Mouse (Mus musculus) heart, postnatal 0 days (tissue): ENCODE measurements around the gene Mup15. TPM values are rescaled to one million over a fixed set of nuclear protein-coding genes. Genes with fewer than 3 reads are reported as not detected.
"Not testable (repeated sequence)": the region's sequence is repeated elsewhere in the genome, so short reads cannot be mapped to it uniquely, and the experiment has no call there.

ENCODE experiments used
- ATAC-seq: fragments of 200-750 bp; cut with Nextera tagmentation; 2 replicates; pipeline ENCODE4 v1.8.0; 2017; ENCODE audit warnings: low read depth, moderate number of reproducible peaks, moderate library complexity; ENCODE audit not compliant: insufficient read depth
- DNase-seq: peaks from one replicate; pipeline ENCODE4 v3.0.0-alpha.2; 2016; ENCODE audit warnings: low spot score
- H3K27ac ChIP-seq: fragments of 300-500 bp; sonication (generic); 2 replicates; pipeline ENCODE4 v1.5.1; 2014; ENCODE audit warnings: low read depth, mild to moderate bottlenecking
- H3K27me3 ChIP-seq: fragments of 300-500 bp; sonication (generic); 2 replicates; pipeline ENCODE4 v1.6.1; 2014; ENCODE audit warnings: low read length, mixed read lengths; ENCODE audit not compliant: control insufficient read depth, insufficient read depth
- H3K36me3 ChIP-seq: fragments of 300-500 bp; sonication (generic); replicated peaks from 2 replicates; pipeline ENCODE4 v1.6.1; 2014; ENCODE audit warnings: low read length, mixed read lengths; ENCODE audit not compliant: control insufficient read depth, insufficient read depth
- H3K4me1 ChIP-seq: fragments of 300-500 bp; sonication (generic); 2 replicates; pipeline ENCODE4 v1.6.1; 2014; ENCODE audit warnings: antibody characterized with exemption; ENCODE audit not compliant: control insufficient read depth, insufficient read depth
- H3K4me2 ChIP-seq: fragments of 300-500 bp; sonication (generic); 2 replicates; pipeline ENCODE4 v1.6.1; 2014; ENCODE audit warnings: low read depth, mild to moderate bottlenecking, low read length, moderate library complexity
- H3K4me3 ChIP-seq: fragments of 300-500 bp; sonication (generic); 2 replicates; pipeline ENCODE4 v1.5.1; 2014; ENCODE audit warnings: low read depth, low read length
- H3K9ac ChIP-seq: fragments of 300-500 bp; sonication (generic); replicated peaks from 2 replicates; pipeline ENCODE4 v1.6.1; 2014; ENCODE audit warnings: low read depth, low read length, mixed read lengths
- H3K9me3 ChIP-seq: fragments of 300-500 bp; sonication (generic); replicated peaks from 2 replicates; pipeline ENCODE4 v1.6.1; 2016; ENCODE audit warnings: low read length; ENCODE audit not compliant: control insufficient read depth
- WGBS: fragments of 180-500 bp; shearing (Covaris S2); extraction: QIAGEN DNeasy Blood & Tissue Kit; methylation state at CpG from one replicate; pipeline ENCODE4 v1.1.7; 2014; 5-methylcytosine and 5-hydroxymethylcytosine counted together
- polyA plus RNA-seq: library from polyadenylated mRNA; unstranded; fragments of >200 nt; fragmentation: Nextera tagmentation; extraction: Ambion mirVana; gene quantifications from 2 replicates; pipeline ENCODE4 v1.2.1, GENCODE M21; 2015
- total RNA-seq: library from RNA; depleted of rRNA; stranded (reverse); fragments of >200 nt; gene quantifications from 2 replicates; pipeline ENCODE4 v1.2.3, GENCODE M21; 2014; ENCODE audit warnings: low replicate concordance; rRNA removed

Mup15 gene
- total RNA-seq (not detected in 2 replicates), polyA plus RNA-seq (not detected in 2 replicates)

DNA sequence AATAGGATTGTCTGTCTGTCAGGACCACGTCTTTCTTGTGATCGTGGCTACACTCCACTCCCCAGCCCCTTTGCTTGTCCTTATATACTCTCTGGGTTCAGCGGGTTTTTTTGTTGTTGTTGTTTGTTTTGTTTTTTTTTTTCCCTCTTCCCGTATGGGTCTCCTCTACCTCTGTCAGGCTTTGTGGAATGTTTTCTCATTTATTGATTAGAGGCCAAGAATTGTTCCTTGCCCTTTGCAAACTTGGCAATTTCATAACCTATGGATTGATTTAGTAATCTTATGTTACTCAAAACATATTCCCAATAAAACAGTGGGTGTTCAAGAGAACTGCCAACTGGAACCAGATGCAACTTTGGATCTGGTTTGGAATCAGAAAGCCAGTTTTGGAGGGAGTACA, at the start of gene Mup15:
Gene Mup15 (minus strand): TSS at position 101 of the 400 bp plus-strand sequence.
- H3K4me2 ChIP-seq, H3K36me3 ChIP-seq, H3K9ac ChIP-seq, DNase-seq, H3K4me3 ChIP-seq, H3K27me3 ChIP-seq, H3K9me3 ChIP-seq, H3K27ac ChIP-seq, H3K4me1 ChIP-seq, ATAC-seq: not testable (repeated sequence)
- WGBS: no CpG with 5 or more reads among the region's 4 CpGs

Other genes starting within 250 kb of the Mup15 start
- gene Mup13, start 211.5 kb downstream of the Mup15 start, total RNA-seq: not detected in 2 replicates
- not detected in 2 replicates for gene Mup13, start 211.5 kb downstream of the Mup15 start, polyA plus RNA-seq
- not detected in 2 replicates for gene Mup14, start 135.7 kb downstream of the Mup15 start, total RNA-seq
- gene Mup14, start 135.7 kb downstream of the Mup15 start, polyA plus RNA-seq: not detected in 2 replicates
- gene Mup16, start 79.8 kb upstream of the Mup15 start, total RNA-seq: not detected in 2 replicates
- gene Mup16, start 79.8 kb upstream of the Mup15 start, polyA plus RNA-seq: not detected in 2 replicates
- gene Mup17, start 156.1 kb upstream of the Mup15 start, total RNA-seq: not detected in 2 replicates
- not detected in 2 replicates for gene Mup17, start 156.1 kb upstream of the Mup15 start, polyA plus RNA-seq
- not detected in 2 replicates for gene Mup18, start 234.4 kb upstream of the Mup15 start, total RNA-seq
- gene Mup18, start 234.4 kb upstream of the Mup15 start, polyA plus RNA-seq: not detected in 2 replicates